ENCODE assay signal across 8 mouse cellular contexts in genomic region chr15:79440223-79440622, GRCm38 (mm10). TPM values are rescaled to one million over a fixed set of nuclear protein-coding genes. Genes with fewer than 3 reads are reported as not detected.
DNase-seq lines count a peak whose midpoint lies in the region; ATAC-seq and TF ChIP-seq lines count a peak whose summit lies in the region.

No protein-coding gene starts in this region.

- H3K27me3 ChIP-seq in embryonic facial prominence, embryonic 13.5 days: no peaks in the 10 kb centered on the region; the same call in 1 of the 2 replicates
- H3K27me3 ChIP-seq in heart, embryonic 14.5 days (ENCODE audit: control insufficient read depth, insufficient read depth, low read length): no peaks in the 10 kb centered on the region
- H3K27me3 ChIP-seq in neural tube, embryonic 14.5 days (ENCODE audit: control insufficient read depth, insufficient read depth, low read length): no peaks in the 10 kb centered on the region

- no peak for TF ChIP-seq CTCF in lung, adult 2 months (IDR thresholded peaks at IDR 0.05; ENCODE audit: insufficient read depth, low read length)

- peaks cover 37% of the 10 kb centered on the region for H3K36me3 ChIP-seq in embryonic facial prominence, embryonic 13.5 days
- H3K36me3 ChIP-seq in heart, embryonic 14.5 days (ENCODE audit: control insufficient read depth, insufficient read depth, low read length): peaks cover 34% of the 10 kb centered on the region
- H3K36me3 ChIP-seq in neural tube, embryonic 14.5 days (ENCODE audit: control insufficient read depth, insufficient read depth, low read length): peaks cover 21% of the 10 kb centered on the region

- H3K9me3 ChIP-seq in embryonic facial prominence, embryonic 13.5 days: no peaks in the 10 kb centered on the region
- H3K9me3 ChIP-seq in heart, embryonic 14.5 days (ENCODE audit: control insufficient read depth, low read length): no peaks in the 10 kb centered on the region
- H3K9me3 ChIP-seq in neural tube, embryonic 14.5 days (ENCODE audit: control insufficient read depth, low read length): no peaks in the 10 kb centered on the region

- H3K4me1 ChIP-seq in embryonic facial prominence, embryonic 13.5 days: peaks cover 68% of the 10 kb centered on the region
- peaks cover 65 to 66% of the 10 kb centered on the region in 2 experiments for H3K4me1 ChIP-seq in heart, embryonic 14.5 days (ENCODE audit: control insufficient read depth in 2 of 2, insufficient read depth in 2 of 2, low read length in 2 of 2)
- peaks cover 48% of the 10 kb centered on the region for H3K4me1 ChIP-seq in lung, adult 2 months (ENCODE audit: control insufficient read depth, insufficient read depth, low read length)
- peaks cover 59% of the 10 kb centered on the region for H3K4me1 ChIP-seq in neural tube, embryonic 14.5 days (ENCODE audit: control insufficient read depth, insufficient read depth, low read length)

- H3K9ac ChIP-seq in embryonic facial prominence, embryonic 13.5 days: peak overlapping the region; percentile 98
- peak overlapping the region; percentile 99 for H3K9ac ChIP-seq in heart, embryonic 14.5 days (ENCODE audit: low read length)
- peak overlapping the region; percentile 100 for H3K9ac ChIP-seq in neural tube, embryonic 14.5 days (replicated peaks; ENCODE audit: low read depth, low read length)

- peak; percentile 60 for DNase-seq in testis, postnatal 10 days (ENCODE audit: low spot score)
- DNase-seq in testis, postnatal 14 days (ENCODE audit: low spot score): no peak
- DNase-seq in kidney, postnatal 10 days: peak; percentile 67
- DNase-seq in lung, adult 2 months: peak; percentile 69

- no peak for TF ChIP-seq POLR2A in lung, adult 2 months (IDR thresholded peaks at IDR 0.05; ENCODE audit: borderline replicate concordance, extremely low read depth, low read depth, low read length)

- no peak overlapping the region for H3K27ac ChIP-seq in embryonic facial prominence, embryonic 13.5 days
- peak overlapping the region in 1 of 2 experiments; percentile 97; a peak in 2 of 4 replicates for H3K27ac ChIP-seq in heart, embryonic 14.5 days (replicated peaks in 1 of 2; ENCODE audit: control insufficient read depth in 1 of 2, insufficient read depth in 1 of 2, low read depth in 2 of 2, low read length in 2 of 2)
- no peak overlapping the region for H3K27ac ChIP-seq in neural tube, embryonic 14.5 days (ENCODE audit: low read depth, low read length)

- H3K4me3 ChIP-seq in embryonic facial prominence, embryonic 13.5 days: peak overlapping the region; percentile 91
- peak overlapping the region; percentile 92 to 93 for H3K4me3 ChIP-seq in heart, embryonic 14.5 days (ENCODE audit: control insufficient read depth in 1 of 2, insufficient read depth in 1 of 2, low read depth in 1 of 2, low read length in 2 of 2)
- peak overlapping the region; percentile 60 for H3K4me3 ChIP-seq in lung, adult 2 months (replicated peaks; ENCODE audit: extremely low read depth, low read depth, low read length)
- peak overlapping the region; percentile 92 for H3K4me3 ChIP-seq in neural tube, embryonic 14.5 days (ENCODE audit: low read depth, low read length)

- no peak for ATAC-seq in embryonic facial prominence, embryonic 13.5 days (ENCODE audit: insufficient number of reproducible peaks, insufficient read depth, low FRiP score, low TSS enrichment, low read depth)
- ATAC-seq in heart, embryonic 14.5 days (ENCODE audit: insufficient number of reproducible peaks, insufficient read depth, low FRiP score, low read depth): no peak
- no peak for ATAC-seq in neural tube, embryonic 14.5 days (ENCODE audit: low read depth)
- no peak for ATAC-seq in CD4-positive, CD25-positive, alpha-beta regulatory T cell, adult 4 months

- peak overlapping the region; percentile 86 for H3K4me2 ChIP-seq in embryonic facial prominence, embryonic 13.5 days
- peak overlapping the region; percentile 84 for H3K4me2 ChIP-seq in heart, embryonic 14.5 days (ENCODE audit: low read length)
- peak overlapping the region; percentile 99 for H3K4me2 ChIP-seq in neural tube, embryonic 14.5 days (ENCODE audit: low read depth, low read length)

- 69% methylated on average over 4 of the region's 4 CpGs for WGBS in embryonic facial prominence, embryonic 13.5 days
- 65% methylated on average over 4 of the region's 4 CpGs for WGBS in heart, embryonic 14.5 days
- 8% methylated on average over 4 of the region's 4 CpGs for WGBS in lung, adult 2 months
- 59% methylated on average over 4 of the region's 4 CpGs for WGBS in neural tube, embryonic 14.5 days

RNA-seq across cellular contexts. Expression of gene Csnk1e, which starts 15.1 kb away (rescaled TPM):
- polyA plus RNA-seq in embryonic facial prominence, embryonic 13.5 days (2015; fragmentation: Nextera tagmentation; extraction: Ambion mirVana): 100 and 112 TPM in 2 replicates
- 83.0 and 95.1 TPM in 2 replicates for polyA plus RNA-seq in heart, embryonic 14.5 days (2014; fragmentation: Nextera tagmentation; extraction: Ambion mirVana)
- polyA plus RNA-seq in lung, adult 2 months (2012; rRNA removed): 90.8 and 109 TPM in 2 replicates
- polyA plus RNA-seq in neural tube, embryonic 14.5 days (2014; fragmentation: Nextera tagmentation; extraction: Ambion mirVana): 202 and 236 TPM in 2 replicates
- polyA plus RNA-seq in CD4-positive, CD25-positive, alpha-beta regulatory T cell, adult 4 months (2017; shearing (Covaris generic)): 1 to 10 TPM; 3.1 to 6.2 TPM

RNA-seq across cellular contexts. Expression of gene Tmem184b, which starts 36.9 kb away (rescaled TPM):
- polyA plus RNA-seq in embryonic facial prominence, embryonic 13.5 days (2015; fragmentation: Nextera tagmentation; extraction: Ambion mirVana): 67.1 and 72.0 TPM in 2 replicates
- polyA plus RNA-seq in heart, embryonic 14.5 days (2014; fragmentation: Nextera tagmentation; extraction: Ambion mirVana): 56.1 and 60.6 TPM in 2 replicates
- polyA plus RNA-seq in lung, adult 2 months (2012; rRNA removed): 269 and 331 TPM in 2 replicates
- polyA plus RNA-seq in neural tube, embryonic 14.5 days (2014; fragmentation: Nextera tagmentation; extraction: Ambion mirVana): 31.2 and 37.8 TPM in 2 replicates
- 10 to 100 TPM in 1 of 2 experiments, 1 to 10 TPM in 1; 9.6 to 12.5 TPM for polyA plus RNA-seq in CD4-positive, CD25-positive, alpha-beta regulatory T cell, adult 4 months (2017; shearing (Covaris generic))

Comparison
In these comparisons a context has a peak if more than half of its experiments do, and no peak if none do; other contexts are left out.
1. RNA of gene Csnk1e, which starts 15.1 kb away (polyA plus RNA-seq): 202 to 236 TPM in neural tube, embryonic 14.5 days, 90.8 to 109 TPM in lung, adult 2 months, 100 to 112 TPM in embryonic facial prominence, embryonic 13.5 days and 83.0 to 95.1 TPM in heart, embryonic 14.5 days; 3.1 to 6.2 TPM in CD4-positive, CD25-positive, alpha-beta regulatory T cell, adult 4 months; every median in the first group is over 10 times any median in the second.
2. Peak in every context shown above with its lines, with median percentiles within 50 percentile points of each other: H3K4me2 ChIP-seq, H3K4me3 ChIP-seq and H3K9ac ChIP-seq.